Mouse (Mus musculus) lung, adult 2 months (tissue): ENCODE results near the gene Ovol2.

Experiments used
- CTCF ChIP-seq: fragments of 200-500 bp; IDR thresholded peaks from 2 replicates; pipeline ENCODE4 v1.5.1; 2011; ENCODE audit warnings: mild to moderate bottlenecking, low read length, control low read depth; ENCODE audit not compliant: insufficient read depth
- POLR2A ChIP-seq: fragments of 200-500 bp; IDR thresholded peaks from 2 replicates; pipeline ENCODE4 v1.6.1; 2011; ENCODE audit warnings: low read depth, mild to moderate bottlenecking, control low read depth, low read length, borderline replicate concordance; ENCODE audit errors: extremely low read depth

- TF ChIP-seq CTCF (no peak), POLR2A (no peak)
Observed at GRCm38 (mm10) chr2:144332486-144332885, 540 bp upstream of the Ovol2 start.
